Mouse (Mus musculus) cerebellum, adult 11-12 months (tissue): Measurements from ENCODE around the gene Helb.

Experiments used
- DNase-seq: peaks from one replicate; pipeline ENCODE4 v3.0.0; 2022

Helb gene

DNA sequence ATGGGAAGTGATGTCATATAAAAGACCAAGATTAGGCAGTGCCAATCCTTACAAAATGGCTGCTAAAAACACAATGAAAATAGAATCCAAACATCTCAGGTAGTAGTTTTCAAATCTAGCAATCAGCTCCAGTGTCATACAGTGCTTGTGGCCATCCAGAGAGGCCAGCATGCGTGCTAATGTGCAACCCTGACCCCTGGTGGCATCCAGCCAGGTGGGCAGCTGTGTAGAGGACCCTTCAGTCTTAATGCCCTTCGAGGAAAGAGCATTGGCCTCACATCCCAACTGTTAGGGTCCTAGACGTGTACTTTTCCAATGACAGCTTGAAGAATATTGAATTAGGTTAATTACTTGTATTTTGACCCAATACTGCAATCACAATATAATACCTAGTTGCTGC lies 34.9 kb downstream of the Helb start:
- DNase-seq: no peak

DNA sequence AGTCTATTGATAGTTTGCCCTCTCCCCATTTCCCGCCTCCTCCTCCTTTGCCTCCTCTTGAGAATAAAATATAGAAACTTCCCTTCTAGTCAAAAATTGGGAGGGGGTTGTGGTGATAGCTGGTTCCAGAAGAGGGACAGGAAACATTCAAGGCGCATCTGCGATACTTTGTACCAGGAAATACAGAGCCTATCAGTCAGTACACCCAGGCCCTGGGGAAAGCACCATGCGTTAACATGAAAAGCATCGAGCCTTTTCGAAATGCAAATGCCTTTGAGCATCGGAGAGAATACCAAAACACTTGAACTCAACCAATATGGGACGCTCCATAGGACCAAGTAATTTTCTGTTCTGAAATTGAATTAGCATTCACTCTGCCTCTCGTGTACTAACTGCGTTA lies 46.5 kb downstream of the Helb start:
- DNase-seq: no peak

DNA sequence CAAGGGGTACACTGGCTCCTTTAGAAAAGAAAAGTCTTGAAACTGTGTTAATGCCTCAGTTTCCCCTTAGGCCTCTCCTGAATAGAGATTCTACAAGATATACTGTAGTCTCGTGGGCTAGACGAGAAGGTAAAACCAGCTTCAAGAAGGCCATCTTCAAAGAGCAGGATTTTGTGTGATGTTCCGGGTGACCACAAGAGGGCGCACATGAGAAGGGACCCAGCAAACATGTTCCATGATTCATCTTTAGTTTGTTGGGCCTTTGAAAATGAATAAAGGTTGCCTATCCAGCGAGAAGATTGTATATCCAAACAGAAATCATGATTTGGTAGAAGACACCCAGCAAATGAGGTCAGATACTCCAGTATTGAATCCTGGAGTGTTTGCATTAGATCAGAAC lies 48.4 kb downstream of the Helb start:
- DNase-seq: no peak

DNA sequence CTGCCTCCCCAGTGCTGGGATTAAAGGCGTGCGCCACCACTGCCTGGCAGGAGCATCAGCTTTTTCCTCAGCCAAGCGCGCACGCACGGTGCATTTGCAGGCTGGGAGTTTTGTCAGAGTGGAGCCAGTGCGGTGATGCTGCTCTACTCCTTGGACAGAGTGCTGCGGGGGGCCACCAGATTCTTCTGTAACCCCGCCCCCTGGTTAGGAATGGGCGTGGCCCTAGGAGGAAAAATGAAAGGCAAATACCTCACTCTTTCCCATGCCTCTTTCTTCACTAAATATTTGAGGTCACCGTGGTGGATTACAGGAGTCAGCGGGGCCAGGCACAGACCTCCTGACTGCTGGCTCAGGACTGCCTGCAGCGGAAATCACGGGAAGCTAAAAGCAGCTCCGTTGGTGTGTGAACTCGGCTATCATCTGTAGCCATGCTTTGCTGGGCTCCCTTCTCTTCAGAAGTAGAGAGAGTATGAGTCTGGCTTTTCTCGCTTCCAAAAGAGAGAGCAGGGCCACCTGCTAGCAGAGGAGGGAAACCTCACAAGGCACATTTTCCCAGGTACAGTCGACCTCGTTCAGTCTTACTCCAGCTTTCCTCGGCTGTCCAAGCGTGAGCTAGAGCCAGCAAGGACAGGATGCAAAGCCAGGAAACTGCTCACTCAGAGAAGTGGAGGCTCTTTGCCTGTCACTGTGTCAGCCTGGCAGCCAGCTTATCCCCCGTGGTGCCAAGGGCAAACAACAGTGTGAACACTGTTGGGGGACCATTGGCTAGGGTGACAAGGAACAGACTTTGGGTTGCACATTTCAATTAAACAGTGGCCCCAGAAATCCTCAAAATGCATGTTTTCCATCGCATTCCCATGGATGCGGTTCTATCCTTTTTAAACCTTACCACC lies 51.3 kb downstream of the Helb start:
- no peak for DNase-seq

DNA sequence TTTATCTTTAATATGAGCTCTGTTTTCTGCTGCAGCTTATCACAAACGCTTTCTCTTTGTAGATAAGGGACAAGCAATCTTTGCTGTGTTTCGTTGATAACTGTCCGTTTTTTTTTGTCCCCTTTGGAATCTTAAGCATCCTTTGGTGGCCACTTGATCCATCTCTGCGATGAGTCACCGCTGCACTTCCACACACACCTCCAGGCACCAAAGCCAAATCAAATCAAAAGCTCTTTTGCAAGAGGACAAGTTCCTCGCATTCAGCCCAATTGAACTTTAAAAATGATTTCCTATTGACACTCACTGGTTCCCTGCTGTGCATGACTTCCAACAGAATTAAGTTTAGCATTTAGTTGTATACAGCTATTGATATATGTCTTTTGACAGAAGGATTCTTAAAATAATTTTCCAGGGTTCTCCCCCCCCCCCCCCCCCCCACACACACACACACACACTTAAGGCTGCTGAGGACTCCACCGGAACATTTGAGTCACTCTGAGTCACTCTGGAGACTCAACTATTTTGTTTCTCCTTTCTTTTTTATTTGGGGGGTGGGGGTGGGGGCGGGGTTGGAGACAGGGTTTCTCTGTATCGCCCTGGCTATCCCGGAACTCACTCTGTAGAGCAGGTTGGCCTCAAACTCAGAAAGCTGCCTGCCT lies 52.1 kb downstream of the Helb start:
- DNase-seq: no peak

DNA sequence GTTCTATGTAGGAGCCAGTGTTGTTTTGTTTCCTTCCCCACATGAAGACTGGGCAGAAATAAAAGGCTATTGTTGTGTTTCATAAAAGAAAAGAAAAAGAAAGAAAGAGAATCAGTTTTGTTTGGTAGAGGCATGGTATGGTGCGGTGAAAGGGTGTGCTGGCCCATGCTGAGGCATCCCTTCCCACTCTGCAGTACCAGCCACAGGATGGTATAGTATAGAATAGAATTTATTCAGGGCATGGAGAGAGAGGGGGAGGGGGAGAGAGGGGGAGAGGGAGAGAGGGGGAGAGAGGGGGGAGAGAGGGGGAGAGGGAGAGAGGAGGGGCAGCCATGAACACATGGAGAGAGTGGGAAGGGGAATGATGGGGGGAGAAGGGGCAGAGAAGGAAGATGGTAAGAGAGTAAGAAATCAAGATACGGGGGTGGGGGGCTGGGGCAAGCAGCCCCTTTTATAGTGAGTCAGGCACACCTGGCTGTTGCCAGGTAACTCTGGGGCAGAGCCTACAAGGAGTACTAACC lies 68.0 kb downstream of the Helb start:
- DNase-seq: no peak

DNA sequence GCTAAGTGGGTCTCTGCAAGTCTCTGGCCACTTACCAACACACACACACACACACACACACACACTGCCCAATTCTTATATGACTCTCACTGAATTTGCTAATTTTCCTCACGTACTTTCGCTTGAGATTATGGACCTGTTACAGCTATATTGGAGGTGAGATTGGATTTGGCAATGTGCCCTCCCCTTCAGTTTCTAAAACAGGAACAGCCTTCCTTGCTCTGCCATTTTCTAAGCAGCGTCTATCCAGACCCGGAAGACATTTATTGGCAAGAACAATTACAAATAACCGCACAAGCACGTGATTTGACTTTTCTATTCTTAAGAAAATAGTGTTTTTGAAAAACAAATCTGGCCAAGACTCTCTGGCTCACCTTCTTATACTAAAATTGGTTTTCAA lies 68.5 kb downstream of the Helb start:
- DNase-seq: no peak

DNA sequence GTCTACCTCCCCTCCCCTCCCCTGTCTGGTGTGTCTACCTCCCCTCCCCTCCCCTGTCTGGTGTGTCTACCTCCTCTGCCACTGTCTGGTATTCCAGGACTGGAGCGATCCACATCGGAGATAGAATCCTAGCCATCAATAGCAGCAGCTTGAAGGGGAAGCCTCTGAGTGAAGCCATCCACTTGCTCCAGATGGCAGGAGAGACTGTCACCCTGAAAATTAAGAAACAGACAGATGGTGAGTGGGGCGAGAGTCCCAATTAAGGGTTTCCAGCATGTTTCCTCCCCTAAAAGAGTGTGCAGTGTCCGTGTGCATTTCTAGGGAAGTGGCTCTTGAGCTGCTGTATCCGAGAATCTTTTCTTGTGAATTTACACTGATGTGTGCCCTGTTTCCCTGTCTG lies 74.6 kb downstream of the Helb start:
- DNase-seq: no peak

DNA sequence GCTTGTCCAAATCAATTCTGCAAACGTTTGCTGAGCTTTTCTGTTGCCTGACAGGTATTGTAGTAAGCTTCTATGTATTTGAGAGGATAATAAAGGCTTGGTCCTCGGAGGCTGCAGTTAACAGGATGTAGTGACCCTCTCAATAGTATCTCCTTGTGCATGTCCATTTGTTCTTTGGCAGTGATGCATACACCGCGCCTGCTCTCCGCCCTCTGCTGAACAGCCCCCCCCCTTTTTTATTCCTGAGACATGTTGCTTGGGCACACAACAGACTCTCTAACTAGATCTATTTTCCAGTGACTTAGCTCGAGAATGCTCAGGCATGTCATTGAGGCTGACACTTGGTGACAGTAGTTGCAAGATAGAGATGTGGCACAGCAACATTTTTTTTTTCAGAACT lies 77.0 kb downstream of the Helb start:
- no peak for DNase-seq

DNA sequence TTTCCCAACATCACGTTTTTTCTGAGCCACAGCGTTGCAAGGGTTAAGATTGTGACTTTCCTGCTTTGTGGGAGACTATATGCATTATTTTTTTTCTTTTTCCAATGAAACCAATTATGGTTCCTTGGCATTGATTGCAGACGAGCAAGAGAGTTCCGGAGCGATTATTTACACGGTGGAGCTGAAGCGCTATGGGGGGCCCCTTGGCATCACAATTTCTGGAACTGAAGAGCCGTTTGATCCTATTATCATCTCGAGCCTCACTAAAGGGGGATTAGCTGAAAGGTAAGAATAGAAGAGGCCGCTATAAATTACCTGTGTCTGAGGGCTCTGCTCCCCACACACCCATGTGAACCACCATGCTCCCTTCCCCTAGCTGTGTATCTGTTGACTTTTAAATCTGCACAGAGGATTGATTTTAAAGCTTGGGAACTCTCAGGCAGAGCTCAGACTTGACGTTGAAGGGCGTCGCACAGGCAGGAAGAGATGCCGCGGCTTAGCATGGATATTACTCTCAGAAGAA lies 77.5 kb downstream of the Helb start:
- DNase-seq: no peak

DNA sequence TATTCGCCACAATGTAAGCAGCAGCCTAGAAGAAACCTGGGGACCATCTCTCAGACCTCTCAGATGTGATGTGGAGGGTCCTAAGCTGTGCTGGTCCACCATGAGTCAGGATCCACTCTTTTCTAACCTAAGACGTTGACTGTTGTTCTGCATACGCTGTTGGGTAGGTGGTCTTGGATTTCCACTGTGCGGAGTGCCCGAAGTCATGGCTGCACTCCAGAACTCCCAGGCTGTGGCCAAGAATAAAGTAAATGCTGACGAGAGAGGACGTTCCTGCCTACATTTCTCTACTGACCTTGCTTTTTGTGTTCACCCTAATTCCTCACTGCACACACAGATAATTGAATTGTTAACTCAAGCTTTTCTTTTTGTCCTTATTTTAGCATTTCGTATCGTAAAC lies 78.9 kb downstream of the Helb start:
- DNase-seq: no peak
